Comparison of ENCODE assay signal across 34 mouse cellular contexts in genomic region chr13:30695232-30695631, GRCm38 (mm10). TPM values are rescaled to one million over a fixed set of nuclear protein-coding genes. Genes with fewer than 3 reads are reported as not detected.
DNase-seq lines count a peak whose midpoint lies in the region; ATAC-seq and TF ChIP-seq lines count a peak whose summit lies in the region.
"Had no signal": no experiment of that assay in that cellular context is flagged by ENCODE, and none has a peak within 500 bp of the region (broad histone marks: within the 10 kb centered on the region; RNA-seq: fewer than 3 reads in every experiment).

No protein-coding gene starts in this region.

- peak; percentile 7 for DNase-seq in gastrocnemius, adult 2 months
- no peak for DNase-seq in gastrocnemius, postnatal 14 days
- peak; percentile 55 for DNase-seq in Muller cell, postnatal 12 days (ENCODE audit: inconsistent ontology term)
- DNase-seq in gonadal fat pad, adult 2 months (ENCODE audit: low read depth): peak; percentile 65
- DNase-seq in layer of hippocampus, adult 18-20 months (ENCODE audit: low spot score in 2 of 2): no peak
- no peak for DNase-seq in layer of hippocampus, postnatal 10 days (ENCODE audit: low spot score in 2 of 2)
- DNase-seq: B cell, adult 2 months; cerebellum, adult 18-20 months; cerebellum, postnatal 10 days; heart, adult 11 months; kidney, adult 2 months; kidney, postnatal 36 days; layer of hippocampus, postnatal 36 days; lung, embryonic 14.5 days; lung, postnatal 14 days; thymus, adult 2 months; thymus, postnatal 36 days had no signal

- no peak overlapping the region for H3K9ac ChIP-seq in forebrain, embryonic 15.5 days (replicated peaks)
- H3K9ac ChIP-seq: embryonic facial prominence, embryonic 13.5 days; forebrain, embryonic 12.5 days; heart, embryonic 15.5 days; hindbrain, embryonic 12.5 days; intestine, embryonic 15.5 days; limb, embryonic 15.5 days; liver, embryonic 14.5 days; lung, embryonic 14.5 days; midbrain, embryonic 15.5 days had no signal

- TF ChIP-seq CTCF in gastrocnemius, adult 2 months (IDR thresholded peaks at IDR 0.05): no peak

- H3K27ac ChIP-seq in gastrocnemius, adult 2 months: no peak overlapping the region
- H3K27ac ChIP-seq in forebrain, embryonic 15.5 days (replicated peaks): no peak overlapping the region
- H3K27ac ChIP-seq: embryonic facial prominence, embryonic 13.5 days; forebrain, embryonic 12.5 days; heart, embryonic 10.5 days; heart, embryonic 15.5 days; hindbrain, embryonic 12.5 days; hindbrain, postnatal 0 days; intestine, embryonic 15.5 days; limb, embryonic 10.5 days; limb, embryonic 15.5 days; liver, embryonic 14.5 days; midbrain, embryonic 10.5 days; midbrain, embryonic 15.5 days; stomach, postnatal 0 days had no signal

- WGBS in forebrain, embryonic 15.5 days: 60% methylated on average over 1 of the region's 1 CpGs

- H3K27me3 ChIP-seq in forebrain, embryonic 15.5 days: no peaks in the 10 kb centered on the region
- H3K27me3 ChIP-seq: embryonic facial prominence, embryonic 13.5 days; forebrain, embryonic 12.5 days; heart, embryonic 15.5 days; hindbrain, embryonic 12.5 days; intestine, embryonic 15.5 days; limb, embryonic 15.5 days; midbrain, embryonic 15.5 days; Patski had no signal

- intact Hi-C loops in gastrocnemius, adult 2 months (cut with DNase I): no loop called here
- intact Hi-C loops in gastrocnemius, postnatal 14 days (cut with DNase I; ENCODE audit: low total_unique reads): no loop called here

- no peaks in the 10 kb centered on the region for H3K36me3 ChIP-seq in forebrain, embryonic 15.5 days
- H3K36me3 ChIP-seq: forebrain, embryonic 12.5 days; G1E; heart, embryonic 10.5 days; heart, embryonic 15.5 days; hindbrain, embryonic 12.5 days; intestine, embryonic 15.5 days; limb, embryonic 10.5 days; midbrain, embryonic 10.5 days had no signal

- no peaks in the 10 kb centered on the region for H3K4me1 ChIP-seq in forebrain, embryonic 15.5 days
- H3K4me1 ChIP-seq: forebrain, embryonic 12.5 days; heart, embryonic 10.5 days; hindbrain, embryonic 12.5 days; intestine, embryonic 15.5 days; limb, embryonic 15.5 days; midbrain, embryonic 10.5 days; midbrain, embryonic 15.5 days had no signal

- H3K4me2 ChIP-seq in forebrain, embryonic 15.5 days (replicated peaks): no peak overlapping the region
- H3K4me2 ChIP-seq: embryonic facial prominence, embryonic 13.5 days; forebrain, embryonic 12.5 days; heart, embryonic 15.5 days; hindbrain, embryonic 12.5 days; intestine, embryonic 15.5 days; limb, embryonic 15.5 days; lung, embryonic 14.5 days; midbrain, embryonic 15.5 days had no signal

- no peak for ATAC-seq in forebrain, embryonic 15.5 days (replicated peaks)
- ATAC-seq: hindbrain, postnatal 0 days; intestine, embryonic 15.5 days; midbrain, embryonic 15.5 days; Patski had no signal

- no peak overlapping the region for H3K4me3 ChIP-seq in gastrocnemius, adult 2 months
- H3K4me3 ChIP-seq in forebrain, embryonic 15.5 days: no peak overlapping the region
- H3K4me3 ChIP-seq: embryonic facial prominence, embryonic 13.5 days; forebrain, embryonic 12.5 days; heart, embryonic 10.5 days; heart, embryonic 15.5 days; hindbrain, embryonic 12.5 days; intestine, embryonic 15.5 days; limb, embryonic 10.5 days; limb, embryonic 15.5 days; midbrain, embryonic 10.5 days; midbrain, embryonic 15.5 days had no signal

- no peaks in the 10 kb centered on the region for H3K9me3 ChIP-seq in forebrain, embryonic 15.5 days
- H3K9me3 ChIP-seq: embryonic facial prominence, embryonic 13.5 days; forebrain, embryonic 12.5 days; G1E; heart, embryonic 10.5 days; heart, embryonic 15.5 days; hindbrain, embryonic 12.5 days; intestine, embryonic 15.5 days; limb, embryonic 10.5 days; limb, embryonic 15.5 days; midbrain, embryonic 10.5 days; midbrain, embryonic 15.5 days had no signal

RNA-seq across cellular contexts. Expression of gene Dusp22, which starts 35.4 kb away (rescaled TPM):
- 10 to 100 TPM; 36.2 to 59.5 TPM for total RNA-seq in gastrocnemius, adult 2 months (2021)
- 10 to 100 TPM; 34.9 to 37.6 TPM for total RNA-seq in gastrocnemius, postnatal 14 days (2021)
- 21.0 and 22.4 TPM in 2 replicates for polyA plus RNA-seq in gonadal fat pad, adult 2 months (2012; rRNA removed)
- polyA plus RNA-seq in forebrain, embryonic 15.5 days (2015; fragmentation: Nextera tagmentation; extraction: Ambion mirVana): 14.7 and 16.6 TPM in 2 replicates
- total RNA-seq in layer of hippocampus, adult 18-20 months (2021): 10 to 100 TPM; 23.7 to 25.6 TPM
- 10 to 100 TPM; 23.8 to 26.3 TPM for total RNA-seq in layer of hippocampus, postnatal 10 days (2021)
- polyA plus RNA-seq: G1E had no signal

RNA-seq across cellular contexts. Expression of gene Irf4, which starts 53.8 kb away (rescaled TPM):
- 1 to 10 TPM in 1 of 2 experiments, under 1 TPM in 1; 0.64 to 2.5 TPM for total RNA-seq in gastrocnemius, adult 2 months (2021)
- 1 to 10 TPM in 1 of 2 experiments, under 1 TPM in 1; 0.78 to 1.2 TPM for total RNA-seq in gastrocnemius, postnatal 14 days (2021)
- polyA plus RNA-seq in gonadal fat pad, adult 2 months (2012; rRNA removed): 2.3 and 2.5 TPM in 2 replicates
- 0.06 and 0.23 TPM in 2 replicates for polyA plus RNA-seq in forebrain, embryonic 15.5 days (2015; fragmentation: Nextera tagmentation; extraction: Ambion mirVana)
- under 1 TPM; 0.22 to 0.43 TPM for total RNA-seq in layer of hippocampus, adult 18-20 months (2021)
- under 1 TPM; 0.07 to 0.11 TPM for total RNA-seq in layer of hippocampus, postnatal 10 days (2021)
- total RNA-seq: hindbrain, postnatal 0 days had no signal
- polyA plus RNA-seq: G1E; limb, embryonic 10.5 days; midbrain, embryonic 10.5 days; neural tube, embryonic 11.5 days had no signal

Comparison
In these comparisons a context has a peak if more than half of its experiments do, and no peak if none do; other contexts are left out.
1. DNase-seq: peak in gastrocnemius, adult 2 months (single experiment), Muller cell, postnatal 12 days (single experiment) and gonadal fat pad, adult 2 months (single experiment); none in gastrocnemius, postnatal 14 days (single experiment), layer of hippocampus, adult 18-20 months (0 of 2) and layer of hippocampus, postnatal 10 days (0 of 2).